51 mouse cellular contexts compared by ENCODE assay signal in the genomic region with DNA sequence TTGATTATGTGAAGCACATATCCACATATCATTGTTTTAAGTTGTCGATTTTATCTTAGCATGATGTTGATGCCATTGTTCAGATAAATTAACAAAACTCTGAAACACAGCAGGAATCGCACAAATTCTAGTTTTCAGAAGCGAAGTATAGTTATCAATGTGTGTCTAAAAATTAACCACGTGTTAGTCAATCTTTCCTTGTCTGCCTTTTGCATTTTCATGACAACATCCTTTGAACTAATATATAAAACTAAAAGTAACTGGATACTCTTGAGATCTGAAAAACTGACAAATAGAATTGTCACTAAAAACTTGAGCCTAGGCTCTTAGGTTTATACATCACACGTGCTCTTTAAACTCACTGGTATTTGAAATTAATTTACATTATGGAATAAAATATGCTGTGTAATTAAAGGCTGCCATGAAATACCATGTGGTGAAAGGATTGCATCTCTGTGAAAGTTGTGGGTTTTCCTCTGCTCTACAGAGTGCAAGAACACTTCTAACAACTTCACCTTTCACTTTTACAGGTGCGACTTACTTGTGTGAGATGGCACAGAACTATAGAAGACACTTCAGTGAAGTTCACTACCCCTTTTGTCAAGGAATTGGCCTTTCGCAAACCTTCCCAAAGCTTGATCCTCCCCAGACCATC. TPM values are rescaled to one million over a fixed set of nuclear protein-coding genes. Genes with fewer than 3 reads are reported as not detected.
"Had no signal": no experiment of that assay in that cellular context is flagged by ENCODE, and none has a peak within 500 bp of the region (broad histone marks: within the 10 kb centered on the region; RNA-seq: fewer than 3 reads in every experiment).

No protein-coding gene starts in this region.

- H3K9ac ChIP-seq: heart, embryonic 12.5 days; heart, embryonic 13.5 days; heart, embryonic 15.5 days; hindbrain, embryonic 12.5 days; hindbrain, embryonic 13.5 days; hindbrain, embryonic 14.5 days; hindbrain, embryonic 15.5 days; intestine, embryonic 15.5 days; kidney, embryonic 15.5 days had no signal

- H3K9me3 ChIP-seq: heart, embryonic 12.5 days; heart, embryonic 13.5 days; heart, embryonic 15.5 days; hindbrain, embryonic 10.5 days; hindbrain, embryonic 12.5 days; hindbrain, embryonic 13.5 days; hindbrain, embryonic 15.5 days; intestine, embryonic 15.5 days; kidney, embryonic 15.5 days had no signal

- H3K4me3 ChIP-seq: heart, embryonic 12.5 days; heart, embryonic 13.5 days; heart, embryonic 15.5 days; hindbrain, embryonic 10.5 days; hindbrain, embryonic 12.5 days; hindbrain, embryonic 13.5 days; hindbrain, embryonic 15.5 days; intestine, embryonic 15.5 days; kidney, embryonic 15.5 days; layer of hippocampus, adult 2 months; left cerebral cortex, adult 2 months had no signal

- H3K27ac ChIP-seq: heart, embryonic 13.5 days; heart, embryonic 15.5 days; hindbrain, embryonic 10.5 days; hindbrain, embryonic 12.5 days; hindbrain, embryonic 13.5 days; hindbrain, embryonic 14.5 days; hindbrain, embryonic 15.5 days; hindbrain, postnatal 0 days; intestine, embryonic 15.5 days; kidney, embryonic 15.5 days; kidney, postnatal 0 days; layer of hippocampus, adult 2 months; left cerebral cortex, adult 2 months had no signal

- ATAC-seq: hindbrain, embryonic 16.5 days; hindbrain, postnatal 0 days; intestine, embryonic 15.5 days; intestine, embryonic 16.5 days; intestine, postnatal 0 days had no signal

- H3K27me3 ChIP-seq: heart, embryonic 12.5 days; heart, embryonic 13.5 days; heart, embryonic 15.5 days; hindbrain, embryonic 12.5 days; hindbrain, embryonic 13.5 days; hindbrain, embryonic 15.5 days; intestine, embryonic 15.5 days; kidney, embryonic 15.5 days had no signal

- H3K36me3 ChIP-seq: heart, embryonic 12.5 days; heart, embryonic 13.5 days; heart, embryonic 15.5 days; hindbrain, embryonic 10.5 days; hindbrain, embryonic 12.5 days; hindbrain, embryonic 13.5 days; hindbrain, embryonic 15.5 days; intestine, embryonic 15.5 days; kidney, embryonic 15.5 days had no signal

- DNase-seq: heart, postnatal 10 days; heart, postnatal 14 days; heart, postnatal 36 days; heart, postnatal 4 days; kidney, adult 11 months; kidney, adult 18-20 months; kidney, adult 2 months; kidney, adult 8-10 months; kidney, adult 9 months; kidney, postnatal 14 days; kidney, postnatal 25 days; kidney, postnatal 36 days; kidney, postnatal 4 days; layer of hippocampus, adult 9-11 months; layer of hippocampus, postnatal 36 days had no signal

- H3K4me1 ChIP-seq: heart, embryonic 12.5 days; heart, embryonic 13.5 days; heart, embryonic 15.5 days; hindbrain, embryonic 10.5 days; hindbrain, embryonic 12.5 days; hindbrain, embryonic 13.5 days; hindbrain, embryonic 15.5 days; intestine, embryonic 15.5 days; kidney, embryonic 15.5 days had no signal

- H3K4me2 ChIP-seq: heart, embryonic 11.5 days; heart, embryonic 12.5 days; heart, embryonic 13.5 days; heart, embryonic 15.5 days; hindbrain, embryonic 12.5 days; hindbrain, embryonic 13.5 days; hindbrain, embryonic 14.5 days; hindbrain, embryonic 15.5 days; intestine, embryonic 15.5 days; kidney, embryonic 15.5 days had no signal

RNA-seq across cellular contexts. Expression of a gene that starts 20.0 kb away (rescaled TPM):
- total RNA-seq: hematopoietic stem cell, adult 5-6 weeks; layer of hippocampus, adult 18-20 months; layer of hippocampus, adult 2 months; layer of hippocampus, adult 8-10 months; layer of hippocampus, postnatal 10 days; layer of hippocampus, postnatal 14 days; layer of hippocampus, postnatal 25 days; layer of hippocampus, postnatal 36 days; left cerebral cortex, adult 18-20 months; left cerebral cortex, adult 2 months; left cerebral cortex, adult 8-10 months had no signal
- polyA plus RNA-seq: inflammation-experienced regulatory T-cells, adult 6 months; intestine, embryonic 14.5 days; kidney, adult 2 months; kidney, embryonic 14.5 days; kidney, embryonic 15.5 days; kidney, embryonic 16.5 days; kidney, postnatal 0 days; large intestine, adult 2 months had no signal

RNA-seq across cellular contexts. Expression of a gene that starts 42.7 kb away (rescaled TPM):
- total RNA-seq: heart, postnatal 10 days; heart, postnatal 14 days; heart, postnatal 25 days; heart, postnatal 36 days; heart, postnatal 4 days; hematopoietic stem cell, adult 5-6 weeks; hindbrain, postnatal 0 days; layer of hippocampus, adult 18-20 months; layer of hippocampus, adult 2 months; layer of hippocampus, adult 8-10 months; layer of hippocampus, postnatal 14 days; layer of hippocampus, postnatal 25 days; layer of hippocampus, postnatal 36 days; left cerebral cortex, adult 18-20 months; left cerebral cortex, adult 2 months; left cerebral cortex, adult 8-10 months had no signal
- polyA plus RNA-seq: heart, embryonic 11.5 days; heart, embryonic 12.5 days; heart, embryonic 13.5 days; heart, embryonic 14.5 days; heart, embryonic 15.5 days; heart, embryonic 16.5 days; heart, postnatal 0 days; hindbrain, embryonic 10.5 days; hindbrain, embryonic 11.5 days; hindbrain, embryonic 12.5 days; hindbrain, embryonic 13.5 days; hindbrain, embryonic 14.5 days; hindbrain, embryonic 15.5 days; hindbrain, embryonic 16.5 days; hindbrain, postnatal 0 days; inflammation-experienced regulatory T-cells, adult 6 months; intestine, embryonic 14.5 days; intestine, embryonic 16.5 days; intestine, postnatal 0 days; kidney, adult 2 months; kidney, embryonic 14.5 days; kidney, postnatal 0 days; large intestine, adult 2 months had no signal
